Mouse (Mus musculus): Measurements from ENCODE around the gene Gm826.

Gm826 gene

DNA sequence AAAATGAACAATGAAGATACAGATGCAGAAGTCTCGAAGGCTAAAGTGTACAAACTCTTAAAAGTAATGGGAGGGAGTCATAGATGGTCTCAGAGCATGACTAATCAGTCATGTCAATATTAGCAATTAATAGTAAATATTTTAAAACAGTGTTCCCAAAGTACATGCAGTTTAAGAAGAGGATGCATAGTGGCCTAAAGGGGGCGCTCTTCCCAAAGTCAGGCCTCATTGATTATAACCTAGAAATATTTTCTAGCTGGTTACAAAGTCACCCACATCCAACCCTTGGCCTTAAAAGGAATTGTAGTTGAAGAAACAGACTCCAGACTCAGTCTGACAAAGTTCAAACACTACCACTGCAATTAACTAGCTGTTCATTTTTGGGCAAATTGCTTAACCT lies 20.4 kb upstream of the Gm826 start:
- ATAC-seq (ENCODE audit: low TSS enrichment): no peak

DNA sequence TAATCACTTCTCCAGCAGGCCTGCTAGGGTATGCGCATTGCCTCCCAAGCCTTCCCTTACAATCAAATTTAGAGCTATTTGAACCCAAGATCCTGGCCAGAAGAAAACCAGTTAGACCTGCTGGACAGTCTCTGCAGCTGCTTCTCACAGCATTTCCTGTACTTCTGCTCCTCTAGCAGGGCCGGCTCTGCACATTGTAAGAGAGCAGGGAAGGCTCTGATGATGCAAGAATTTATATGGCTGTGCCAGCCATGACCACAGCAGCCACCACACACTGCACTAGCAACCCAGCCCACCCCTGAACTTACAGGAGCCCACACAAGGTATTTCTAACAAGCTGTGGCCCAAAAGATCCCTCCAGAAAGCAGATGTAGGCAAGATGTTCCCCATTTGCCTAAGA lies 19.6 kb upstream of the Gm826 start:
- no peak for ATAC-seq (ENCODE audit: low TSS enrichment)

DNA sequence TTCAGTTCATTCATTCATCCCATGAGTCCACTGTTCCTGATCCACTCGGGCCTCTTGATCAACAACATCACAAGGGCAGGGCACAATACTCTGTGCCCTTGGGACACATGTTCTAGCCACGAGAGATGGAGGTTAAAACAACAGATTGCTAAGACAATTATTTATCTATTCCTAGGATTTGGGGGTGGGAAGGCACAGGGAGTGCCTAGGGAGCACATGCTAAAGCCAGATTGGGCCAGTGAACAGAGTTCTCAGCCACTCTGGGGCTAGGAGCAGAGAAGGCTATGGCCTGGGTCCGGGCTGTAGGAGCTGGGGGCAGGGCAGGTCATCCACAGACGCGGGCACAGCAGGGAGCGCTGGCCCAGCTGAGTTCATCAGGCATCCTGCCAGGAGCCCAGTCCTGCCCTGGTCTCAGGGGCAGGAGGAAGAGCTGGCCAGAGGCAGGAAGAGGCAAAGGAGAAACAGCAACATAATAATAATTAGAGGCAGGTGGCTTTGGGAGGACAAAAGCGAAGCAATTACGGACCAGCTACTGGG lies 17.1 kb upstream of the Gm826 start:
- ATAC-seq (ENCODE audit: low TSS enrichment): no peak

- no peak for ATAC-seq (ENCODE audit: low TSS enrichment)
Observed at GRCm38 (mm10) chr2:160349578-160349977, 15.6 kb upstream of the Gm826 start.

DNA sequence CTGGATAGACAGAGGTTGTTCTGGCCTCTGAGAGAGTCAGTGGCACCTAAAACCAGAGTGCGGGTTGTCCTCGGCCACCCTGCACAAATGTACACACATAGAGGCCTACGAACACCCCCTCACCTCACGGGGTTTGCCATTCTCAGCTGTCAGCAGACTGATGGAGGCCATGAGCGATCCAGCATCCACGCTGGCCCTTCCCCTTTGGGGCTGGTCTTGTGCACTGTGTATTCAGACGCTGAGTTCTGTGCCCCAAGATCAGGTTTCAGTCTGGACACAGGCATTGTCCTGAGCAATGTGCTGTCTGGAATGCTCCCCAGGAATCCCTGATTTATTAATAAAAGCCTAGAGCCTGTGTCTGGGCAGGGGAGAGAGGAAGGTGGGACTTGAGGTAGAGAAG lies 14.8 kb upstream of the Gm826 start:
- no peak for ATAC-seq (ENCODE audit: low TSS enrichment)

- no peak for ATAC-seq (ENCODE audit: low TSS enrichment)
Observed at GRCm38 (mm10) chr2:160348072-160348604, 14.2 kb upstream of the Gm826 start.

DNA sequence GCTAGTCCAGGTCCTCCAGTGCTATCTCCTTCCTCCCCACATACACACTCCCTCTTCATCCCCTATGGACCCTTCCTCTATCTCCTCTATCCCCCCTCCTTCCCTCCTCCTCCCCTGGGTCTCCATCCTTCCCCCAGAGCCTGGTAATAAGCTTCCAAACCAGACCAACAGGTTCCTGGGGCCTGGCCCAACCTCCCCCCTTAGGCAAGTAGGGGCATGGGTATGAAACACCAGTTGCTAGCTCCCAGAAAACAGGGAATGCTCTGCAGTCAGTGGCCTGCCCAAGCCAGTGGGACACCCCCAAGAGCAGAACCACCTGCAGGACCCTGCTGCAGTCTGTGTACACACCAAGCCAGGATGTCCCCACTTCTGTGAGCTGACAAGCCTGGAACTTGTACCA lies 11.7 kb upstream of the Gm826 start:
- ATAC-seq (ENCODE audit: low TSS enrichment): no peak

GRCm38 (mm10) chr2:160340121-160340520 lies 6.2 kb upstream of the Gm826 start:
- no peak for ATAC-seq (ENCODE audit: low TSS enrichment)

GRCm38 (mm10) chr2:160339595-160339994 lies 5.6 kb upstream of the Gm826 start:
- ATAC-seq (ENCODE audit: low TSS enrichment): no peak

DNA sequence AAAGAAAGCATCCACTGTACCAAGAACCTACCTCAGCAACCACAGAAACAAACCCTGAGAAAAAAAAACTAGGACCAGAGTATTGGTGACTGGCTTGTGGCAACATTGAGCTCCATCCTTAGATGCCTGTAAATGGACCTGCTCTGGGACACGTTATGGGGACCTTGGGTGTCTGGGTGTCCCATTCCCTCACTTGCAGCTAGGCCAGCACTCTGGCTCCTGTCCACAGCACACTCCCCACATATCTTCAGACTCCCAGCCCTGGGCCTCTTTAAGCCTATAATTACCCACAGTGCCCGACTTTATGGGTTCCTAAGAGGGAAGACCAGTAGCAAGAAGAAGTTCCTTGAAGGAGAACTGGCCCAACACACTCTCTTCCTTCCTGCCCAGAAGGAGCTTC lies 2.1 kb upstream of the Gm826 start:
- no peak for ATAC-seq (ENCODE audit: low TSS enrichment)

DNA sequence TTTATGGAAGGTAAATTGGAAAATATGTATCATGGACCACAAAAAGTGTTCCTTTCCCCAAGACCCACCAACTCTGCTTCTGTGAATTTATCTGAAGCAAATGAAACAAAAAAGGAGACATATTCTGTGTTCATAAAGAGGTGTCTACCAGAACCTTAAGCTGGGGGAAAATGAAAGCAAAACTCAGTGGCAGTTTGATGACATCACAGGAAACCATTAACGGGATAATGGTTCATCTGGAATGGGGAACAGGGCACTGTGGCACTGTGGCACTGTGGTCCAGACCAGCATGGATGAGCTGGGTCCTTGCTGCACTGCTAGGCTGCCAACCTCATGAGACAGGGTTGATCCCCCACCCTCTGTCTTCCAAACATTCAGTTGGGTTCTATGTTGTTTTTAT lies 1.1 kb upstream of the Gm826 start:
- ATAC-seq (ENCODE audit: low TSS enrichment): no peak

- no peak for ATAC-seq (ENCODE audit: low TSS enrichment)
Observed at GRCm38 (mm10) chr2:160332516-160333325, 1.2 kb downstream of the Gm826 start.

DNA sequence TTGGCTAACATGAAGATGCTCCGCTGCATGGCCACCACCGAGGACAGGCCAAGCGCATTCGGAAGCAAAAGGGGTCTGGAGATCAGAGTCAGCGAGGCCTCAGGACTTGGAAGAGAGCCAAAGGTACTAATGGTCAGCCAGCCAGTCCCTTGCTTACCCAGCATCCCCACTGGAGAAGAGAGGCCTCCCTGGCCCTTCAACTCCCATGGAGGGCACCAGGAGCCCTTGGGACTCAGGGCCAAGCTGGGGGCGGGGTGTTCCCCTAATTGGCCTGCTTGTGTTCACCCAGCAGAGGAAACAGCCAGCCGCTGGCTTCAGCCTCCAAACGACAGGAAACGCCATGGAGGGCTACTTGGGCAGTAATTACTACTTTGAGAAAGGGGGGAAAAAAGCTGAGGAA lies 5.1 kb downstream of the Gm826 start:
- ATAC-seq (ENCODE audit: low TSS enrichment): no peak

GRCm38 (mm10) chr2:160327716-160328115 lies 6.2 kb downstream of the Gm826 start:
- ATAC-seq (ENCODE audit: low TSS enrichment): no peak

DNA sequence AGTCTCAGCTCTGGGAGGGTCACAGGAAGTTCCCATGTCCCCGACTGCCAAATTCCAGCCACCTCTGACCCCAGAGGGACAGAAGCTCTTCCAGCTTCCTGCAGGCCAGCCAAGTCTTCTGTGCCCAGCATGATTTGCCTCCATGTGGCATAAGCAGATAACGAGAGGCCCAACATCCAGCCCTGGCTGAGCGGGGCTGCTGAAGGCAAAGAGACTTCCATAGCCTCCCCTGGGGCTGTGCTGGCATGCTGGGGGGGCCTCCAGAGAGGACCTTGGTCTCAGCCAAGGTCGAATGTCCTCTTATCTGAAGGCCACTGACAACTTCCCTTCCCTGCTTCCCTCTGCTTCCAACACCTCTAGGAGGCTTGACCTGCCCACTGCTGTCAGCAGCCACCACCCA lies 6.8 kb downstream of the Gm826 start:
- no peak for ATAC-seq (ENCODE audit: low TSS enrichment)

DNA sequence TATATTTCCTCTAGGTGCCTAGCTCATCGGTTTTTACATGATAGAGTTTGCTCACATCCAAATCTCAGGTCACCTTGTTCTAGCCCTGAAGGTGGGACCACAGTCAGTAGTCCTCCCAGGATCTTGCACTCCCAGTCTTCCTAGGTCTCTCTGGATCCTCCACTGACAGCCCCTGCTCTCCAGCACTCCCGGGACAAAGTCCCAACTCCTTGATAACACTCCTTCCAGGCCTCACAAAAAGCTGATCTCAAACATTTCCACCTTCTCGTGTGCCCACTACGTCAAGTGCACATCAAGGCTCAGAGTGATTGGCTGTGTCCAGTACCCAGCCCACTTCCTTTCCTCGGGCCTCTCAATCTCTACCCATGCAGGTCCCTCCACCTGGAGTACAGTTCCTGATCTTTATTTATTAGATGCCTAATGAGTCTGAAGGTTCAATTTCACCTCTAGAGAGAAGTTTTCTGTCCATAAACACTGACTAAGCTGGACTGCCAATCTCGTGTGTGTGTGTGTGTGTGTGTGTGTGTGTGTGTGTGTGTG lies 8.8 kb downstream of the Gm826 start:
- ATAC-seq (ENCODE audit: low TSS enrichment): no peak

DNA sequence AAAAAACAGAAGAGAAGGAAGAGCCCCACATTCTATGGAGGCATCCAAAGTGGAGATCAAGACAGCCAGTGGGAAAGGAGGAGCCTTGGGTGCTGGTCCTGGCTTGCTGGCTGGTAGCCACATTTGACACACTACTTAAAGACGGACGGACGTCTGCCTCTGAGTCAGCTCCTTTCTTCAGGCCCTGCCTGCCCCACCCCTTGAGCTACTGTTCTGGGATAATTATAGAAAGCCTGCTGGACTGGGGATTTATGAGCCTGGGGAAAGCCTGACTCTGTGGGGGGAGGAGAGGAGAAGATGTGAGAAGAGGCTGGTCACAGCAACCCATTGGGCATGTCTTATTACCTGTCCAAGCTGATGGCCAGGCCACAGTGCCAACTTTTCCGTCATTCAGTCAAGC lies 12.1 kb downstream of the Gm826 start:
- no peak for ATAC-seq (ENCODE audit: low TSS enrichment)

DNA sequence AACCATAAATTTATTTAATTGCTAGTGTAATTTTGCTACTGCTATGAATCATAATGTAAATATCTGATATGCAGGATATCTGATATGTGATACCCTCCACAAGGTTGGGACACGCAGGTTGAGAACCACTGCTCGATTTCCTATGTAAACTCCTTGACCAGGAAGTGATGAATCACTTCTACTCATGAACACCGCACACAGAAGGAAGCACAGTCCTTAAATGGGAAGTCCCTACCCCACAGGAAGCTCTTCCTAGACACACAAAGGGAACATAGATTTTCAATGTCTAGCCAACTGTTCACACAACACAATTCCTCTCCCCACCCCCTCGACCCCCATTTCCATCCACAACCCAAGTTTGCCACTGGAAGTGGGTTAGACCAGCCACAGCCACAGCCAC lies 15.7 kb downstream of the Gm826 start:
- no peak for ATAC-seq (ENCODE audit: low TSS enrichment)

DNA sequence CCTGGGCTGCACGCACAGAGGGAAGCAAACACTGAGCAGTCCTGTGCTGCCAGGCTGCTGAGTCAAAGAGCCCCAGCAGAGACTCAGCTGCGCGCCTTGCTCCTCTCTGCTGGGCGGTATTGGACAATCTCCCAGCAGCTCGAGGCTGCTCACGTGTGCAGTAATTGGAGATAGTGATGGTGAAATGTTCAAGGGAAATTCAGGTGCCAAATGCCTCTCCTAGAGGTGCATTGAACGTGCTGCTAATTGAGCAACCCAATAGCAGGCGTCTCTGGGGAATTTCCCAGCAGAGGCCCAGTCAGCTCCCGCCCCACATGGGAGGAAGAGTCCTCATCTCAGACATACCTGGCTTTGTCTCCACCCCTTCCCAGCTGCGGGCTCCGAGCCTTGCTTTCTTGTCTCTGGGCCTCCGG lies 20.4 kb downstream of the Gm826 start:
- ATAC-seq (ENCODE audit: low TSS enrichment): peak; percentile 52; the same call in 1 of the 2 replicates

GRCm38 (mm10) chr2:160305070-160305469 lies 28.9 kb downstream of the Gm826 start:
- no peak for ATAC-seq (ENCODE audit: low TSS enrichment)

DNA sequence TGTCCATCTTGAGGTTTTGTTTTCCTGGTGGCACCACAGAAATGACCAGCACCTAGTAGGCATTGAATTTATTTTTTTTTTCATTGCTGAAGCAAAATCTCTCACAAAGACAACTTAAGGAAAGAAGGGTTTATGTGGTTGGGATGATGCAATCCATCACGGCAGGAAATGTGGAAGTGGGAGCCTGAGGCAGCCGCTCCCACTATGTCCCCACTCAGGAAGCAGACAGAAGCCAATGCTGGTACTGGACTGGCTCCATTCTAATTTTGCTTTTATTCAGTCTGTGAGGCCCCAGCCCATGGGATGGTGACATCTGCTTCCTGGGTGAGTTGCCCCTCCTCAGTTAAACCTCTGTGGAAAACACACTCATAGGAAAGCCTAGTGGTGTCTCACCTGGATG lies 30.0 kb downstream of the Gm826 start:
- ATAC-seq (ENCODE audit: low TSS enrichment): no peak

DNA sequence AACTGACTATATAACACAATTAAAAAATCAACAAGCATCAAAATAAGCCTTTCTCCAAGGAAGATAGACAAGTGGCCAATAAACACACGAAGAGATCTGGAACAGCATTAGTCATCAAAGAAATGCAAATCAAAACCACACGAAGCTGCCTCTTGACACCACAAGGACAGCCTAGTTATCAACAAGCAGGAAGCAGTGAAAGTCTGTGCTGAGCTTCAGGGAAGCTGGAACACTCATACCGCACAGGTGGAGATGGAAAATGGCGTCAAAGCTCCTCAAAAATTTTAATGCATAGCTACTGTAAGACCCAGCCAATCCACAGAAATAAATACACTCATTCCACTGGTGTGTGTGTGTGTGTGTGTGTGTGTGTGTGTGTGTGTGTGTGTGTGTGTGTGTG lies 31.9 kb downstream of the Gm826 start:
- no peak for ATAC-seq (ENCODE audit: low TSS enrichment)

DNA sequence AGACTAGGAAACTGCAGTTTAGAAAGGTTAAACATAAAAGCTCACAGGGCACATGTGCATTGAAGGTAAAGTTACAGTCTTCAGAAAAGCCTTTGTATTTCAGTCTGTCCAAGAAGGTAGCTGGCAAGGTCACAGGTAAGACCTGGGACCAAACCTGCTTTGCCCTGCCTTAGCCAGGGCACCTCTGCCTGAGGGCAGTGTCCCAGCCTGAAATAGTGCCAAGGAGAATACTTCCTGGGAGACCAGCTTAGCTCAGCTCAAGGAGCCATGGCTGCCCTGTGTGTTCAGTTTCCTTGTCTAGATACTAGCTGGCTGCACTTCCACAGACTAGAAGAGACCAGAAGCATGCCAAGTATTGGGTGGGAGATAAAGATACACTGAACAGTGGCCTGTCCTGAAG lies 35.4 kb downstream of the Gm826 start:
- no peak for ATAC-seq (ENCODE audit: low TSS enrichment)
